8 mouse cellular contexts compared by ENCODE assay signal in genomic region chr14:115070534-115070933, GRCm38 (mm10). TPM values are rescaled to one million over a fixed set of nuclear protein-coding genes. Genes with fewer than 3 reads are reported as not detected.
A peak's percentile ranks its signal among the peaks of the same experiment; 100 is the strongest.
DNase-seq lines count a peak whose midpoint lies in the region; ATAC-seq and TF ChIP-seq lines count a peak whose summit lies in the region.

No protein-coding gene starts in this region.

- DNase-seq in heart, adult 2 months, result no peak
- no peak for DNase-seq in heart, embryonic 10.5 days (ENCODE audit: low spot score)
- no peak for DNase-seq in Patski (ENCODE audit: low read depth, low spot score)
- DNase-seq in layer of hippocampus, adult 11-12 months (ENCODE audit: low spot score), result peak; percentile 69
- no peak for DNase-seq in c-Kit-positive CD71-positive TER-119-positive erythroid progenitor cells, embryonic 14.5 days (ENCODE audit: low spot score)
- DNase-seq in spleen, adult 12 weeks (ENCODE audit: low spot score), result no peak

- H3K27me3 ChIP-seq in heart, adult 2 months (ENCODE audit: control insufficient read depth, insufficient read depth, low read length), result no peaks in the 10 kb centered on the region
- H3K27me3 ChIP-seq in heart, embryonic 10.5 days (ENCODE audit: insufficient read depth, poor library complexity, severe bottlenecking), result no peaks in the 10 kb centered on the region
- H3K27me3 ChIP-seq in Patski, result peaks cover 43% of the 10 kb centered on the region
- H3K27me3 ChIP-seq in forebrain, embryonic 13.5 days, result no peaks in the 10 kb centered on the region
- H3K27me3 ChIP-seq in midbrain, embryonic 12.5 days, result no peaks in the 10 kb centered on the region

- WGBS in heart, adult 2 months, result 42% methylated on average over 6 of the region's 6 CpGs
- 45% methylated on average over 6 of the region's 6 CpGs for WGBS in heart, embryonic 10.5 days
- 36% methylated on average over 6 of the region's 6 CpGs for WGBS in forebrain, embryonic 13.5 days
- 42% methylated on average over 6 of the region's 6 CpGs for WGBS in midbrain, embryonic 12.5 days

- H3K79me2 ChIP-seq in heart, adult 2 months (replicated peaks; ENCODE audit: control insufficient read depth, insufficient read depth, low read length), result no peaks in the 10 kb centered on the region

- no peaks in the 10 kb centered on the region for H3K4me1 ChIP-seq in heart, adult 2 months (ENCODE audit: control insufficient read depth, insufficient read depth, low read length)
- H3K4me1 ChIP-seq in heart, embryonic 10.5 days, result no peaks in the 10 kb centered on the region
- H3K4me1 ChIP-seq in forebrain, embryonic 13.5 days, result peaks cover 7% of the 10 kb centered on the region; the same call in 1 of the 2 replicates
- no peaks in the 10 kb centered on the region for H3K4me1 ChIP-seq in midbrain, embryonic 12.5 days

- CTCF ChIA-PET in Patski (lab: Charles Lee), result interaction anchor here (1.0 to 1.3 kb wide), 2 partner anchors 26 to 323 kb away, joined by 3 to 4 read pairs; no protein-coding TSS in a partner anchor

- in situ Hi-C loops in Patski (cut with MboI; ENCODE audit: low pct_unique_long_range_greater_than_20kb), result no loop called here

- no peak overlapping the region for H3K4me2 ChIP-seq in forebrain, embryonic 13.5 days
- H3K4me2 ChIP-seq in midbrain, embryonic 12.5 days (replicated peaks), result no peak overlapping the region

- TF ChIP-seq POLR2A in heart, adult 2 months (IDR thresholded peaks at IDR 0.05; ENCODE audit: insufficient read depth, low read depth, low read length), result no peak

- no peak overlapping the region for H3K9ac ChIP-seq in heart, adult 2 months (ENCODE audit: low read depth, low read length)
- no peak overlapping the region for H3K9ac ChIP-seq in forebrain, embryonic 13.5 days
- no peak overlapping the region for H3K9ac ChIP-seq in midbrain, embryonic 12.5 days (replicated peaks)

- POLR2A ChIA-PET in Patski (lab: Charles Lee), result no interaction called here

- intact Hi-C loops in heart, adult 2 months (cut with DNase I), result no loop called here

- TF ChIP-seq CTCF in heart, adult 2 months (IDR thresholded peaks at IDR 0.05), result peak; percentile 74
- peak; percentile 76 for TF ChIP-seq CTCF in Patski (IDR thresholded peaks at IDR 0.05)

- no peaks in the 10 kb centered on the region for H3K36me3 ChIP-seq in heart, adult 2 months (ENCODE audit: control insufficient read depth, insufficient read depth, low read length)
- no peaks in the 10 kb centered on the region for H3K36me3 ChIP-seq in heart, embryonic 10.5 days
- no peaks in the 10 kb centered on the region for H3K36me3 ChIP-seq in forebrain, embryonic 13.5 days (ENCODE audit: poor library complexity, severe bottlenecking)
- H3K36me3 ChIP-seq in midbrain, embryonic 12.5 days, result no peaks in the 10 kb centered on the region

- no peak overlapping the region for H3K27ac ChIP-seq in heart, adult 2 months
- H3K27ac ChIP-seq in heart, embryonic 10.5 days, result no peak overlapping the region
- no peak overlapping the region for H3K27ac ChIP-seq in forebrain, embryonic 13.5 days
- H3K27ac ChIP-seq in midbrain, embryonic 12.5 days (replicated peaks), result no peak overlapping the region

- H3K4me3 ChIP-seq in heart, adult 2 months, result no peak overlapping the region
- H3K4me3 ChIP-seq in heart, embryonic 10.5 days, result no peak overlapping the region
- no peak overlapping the region for H3K4me3 ChIP-seq in forebrain, embryonic 13.5 days
- H3K4me3 ChIP-seq in midbrain, embryonic 12.5 days, result no peak overlapping the region

- no peaks in the 10 kb centered on the region for H3K9me3 ChIP-seq in heart, embryonic 10.5 days
- H3K9me3 ChIP-seq in forebrain, embryonic 13.5 days (replicated peaks), result no peaks in the 10 kb centered on the region
- H3K9me3 ChIP-seq in midbrain, embryonic 12.5 days, result no peaks in the 10 kb centered on the region

- TF ChIP-seq EP300 in heart, adult 2 months (IDR thresholded peaks at IDR 0.05; ENCODE audit: insufficient read depth, low read depth, low read length), result no peak

- peak; percentile 71 for ATAC-seq in Patski
- ATAC-seq in forebrain, embryonic 13.5 days, result peak; percentile 91
- peak; percentile 66; the same call in 1 of the 2 replicates for ATAC-seq in midbrain, embryonic 12.5 days (ENCODE audit: low FRiP score, low read depth)

RNA-seq across cellular contexts. Expression of gene Gpc5, which starts 21.5 kb away (rescaled TPM):
- total RNA-seq in heart, adult 2 months (2021), result not detected
- not detected in 2 replicates for polyA plus RNA-seq in heart, adult 2 months (2012; rRNA removed)
- 0.50 and 0.63 TPM in 2 replicates for polyA plus RNA-seq in heart, embryonic 10.5 days (2016; fragmentation: Nextera tagmentation; extraction: Ambion mirVana)
- polyA plus RNA-seq in Patski (2021), result 1.2 TPM
- 0.77 and 1.4 TPM in 2 replicates for polyA plus RNA-seq in forebrain, embryonic 13.5 days (2015; fragmentation: Nextera tagmentation; extraction: Ambion mirVana)
- 1.4 and 1.5 TPM in 2 replicates for polyA plus RNA-seq in midbrain, embryonic 12.5 days (2016; fragmentation: Nextera tagmentation; extraction: Ambion mirVana)
